In the genomic region with DNA sequence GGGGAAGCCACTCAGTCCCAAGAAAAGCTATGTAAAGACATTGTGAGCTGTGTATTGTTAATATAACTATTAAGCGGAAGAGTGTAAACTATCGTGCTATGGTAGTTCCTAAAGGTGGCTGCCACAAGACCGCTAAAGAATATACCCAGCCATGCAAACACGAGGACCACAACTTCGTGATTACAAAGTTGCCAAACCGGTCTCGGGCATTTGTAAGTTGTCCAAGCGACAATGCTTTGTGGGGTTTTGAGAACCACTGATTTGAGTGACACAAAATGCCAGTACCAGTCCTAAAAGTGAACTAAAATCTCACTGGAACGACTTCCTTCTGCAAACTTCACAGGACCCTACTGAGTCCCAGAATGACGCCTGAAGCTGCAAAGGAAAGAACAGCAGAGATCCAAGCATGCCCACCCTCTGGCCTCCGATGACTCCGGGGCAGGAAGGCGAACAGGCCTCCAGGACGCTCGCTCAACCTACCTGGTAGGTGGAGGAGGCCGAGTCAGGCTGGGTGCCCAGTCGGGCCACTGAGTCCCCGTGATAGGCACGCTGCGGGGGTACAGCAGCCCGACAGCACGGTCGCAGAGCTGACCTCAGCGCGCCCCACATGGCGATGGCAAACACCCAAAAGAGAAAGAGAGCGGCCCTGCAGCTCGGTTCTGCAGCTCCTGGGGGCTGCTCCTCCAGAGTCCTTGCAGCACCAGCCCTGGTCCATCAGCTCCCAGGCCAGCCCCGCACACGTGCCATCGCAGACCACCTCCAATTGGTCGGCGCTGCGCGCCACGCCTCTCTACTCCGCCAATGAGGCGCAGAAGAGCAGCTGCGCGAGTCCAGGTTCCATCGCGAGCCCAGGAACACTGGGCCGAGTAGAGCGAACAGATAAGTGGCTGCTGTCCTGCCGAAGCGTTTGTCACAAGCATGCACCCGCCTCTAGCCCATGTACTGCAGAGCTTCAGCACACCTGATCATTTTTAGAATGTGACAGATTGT, we compare ENCODE assay signal across 8 mouse cellular contexts. TPM values are rescaled to one million over a fixed set of nuclear protein-coding genes. Genes with fewer than 3 reads are reported as not detected.
DNase-seq lines count a peak whose midpoint lies in the region; ATAC-seq and TF ChIP-seq lines count a peak whose summit lies in the region.

TSS of gene Mccc2 (minus strand) at position 734 of the 990 bp plus-strand sequence.

- peaks cover 19% of the 10 kb centered on the region for H3K4me1 ChIP-seq in E14TG2a.4 (replicated peaks; ENCODE audit: low read depth, low read length)
- H3K4me1 ChIP-seq in forebrain, embryonic 12.5 days = peaks cover 19% of the 10 kb centered on the region
- peaks cover 6% of the 10 kb centered on the region; the same call in 1 of the 2 replicates for H3K4me1 ChIP-seq in heart, postnatal 0 days (ENCODE audit: control insufficient read depth, insufficient read depth)
- H3K4me1 ChIP-seq in liver, embryonic 16.5 days (ENCODE audit: control insufficient read depth, low read depth, low read length) = peaks cover 17% of the 10 kb centered on the region
- peaks cover 22% of the 10 kb centered on the region for H3K4me1 ChIP-seq in neural tube, embryonic 13.5 days (replicated peaks)
- H3K4me1 ChIP-seq in testis, adult 2 months (ENCODE audit: control insufficient read depth, insufficient read depth, low read length) = peaks cover 5% of the 10 kb centered on the region

- peaks cover 6% of the 10 kb centered on the region for H3K36me3 ChIP-seq in E14TG2a.4 (ENCODE audit: insufficient read depth, low read length)
- H3K36me3 ChIP-seq in forebrain, embryonic 12.5 days (replicated peaks) = peaks cover 5% of the 10 kb centered on the region; the same call in 1 of the 2 replicates
- peaks cover 6% of the 10 kb centered on the region for H3K36me3 ChIP-seq in heart, postnatal 0 days (replicated peaks; ENCODE audit: control insufficient read depth, insufficient read depth, low read length)
- no peaks in the 10 kb centered on the region; the same call in 1 of the 2 replicates for H3K36me3 ChIP-seq in liver, embryonic 16.5 days (ENCODE audit: control insufficient read depth, insufficient read depth)
- H3K36me3 ChIP-seq in neural tube, embryonic 13.5 days = peaks cover 5% of the 10 kb centered on the region
- H3K36me3 ChIP-seq in testis, adult 2 months (ENCODE audit: control insufficient read depth, insufficient read depth, low read length) = no peaks in the 10 kb centered on the region

- TF ChIP-seq POLR2A in testis, adult 2 months (IDR thresholded peaks at IDR 0.05; ENCODE audit: control insufficient read depth, low read depth, low read length) = peak; percentile 70

- peak within 1 kb of the TSS; percentile 85 for H3K9ac ChIP-seq in forebrain, embryonic 12.5 days
- H3K9ac ChIP-seq in heart, postnatal 0 days (replicated peaks; ENCODE audit: low read depth, low read length) = peak within 1 kb of the TSS; percentile 66
- peak within 1 kb of the TSS; percentile 71 for H3K9ac ChIP-seq in liver, embryonic 16.5 days (ENCODE audit: low read depth, low read length)
- H3K9ac ChIP-seq in neural tube, embryonic 13.5 days = peak within 1 kb of the TSS; percentile 89

- no peaks in the 10 kb centered on the region for H3K9me3 ChIP-seq in E14TG2a.4 (ENCODE audit: low read length)
- no peaks in the 10 kb centered on the region for H3K9me3 ChIP-seq in forebrain, embryonic 12.5 days
- no peaks in the 10 kb centered on the region for H3K9me3 ChIP-seq in heart, postnatal 0 days (replicated peaks; ENCODE audit: control insufficient read depth, low read length)
- H3K9me3 ChIP-seq in liver, embryonic 16.5 days (replicated peaks; ENCODE audit: control insufficient read depth, low read length) = no peaks in the 10 kb centered on the region
- no peaks in the 10 kb centered on the region for H3K9me3 ChIP-seq in neural tube, embryonic 13.5 days

- ATAC-seq in forebrain, embryonic 12.5 days (ENCODE audit: low FRiP score) = peak; percentile 100
- peak; percentile 100 for ATAC-seq in heart, postnatal 0 days (ENCODE audit: insufficient read depth, low read depth)
- ATAC-seq in liver, embryonic 16.5 days (ENCODE audit: low read depth) = peak; percentile 100
- peak; percentile 100 for ATAC-seq in neural tube, embryonic 13.5 days (ENCODE audit: low read depth)

- no peaks in the 10 kb centered on the region for H3K27me3 ChIP-seq in E14TG2a.4 (ENCODE audit: insufficient read depth, low read length)
- no peaks in the 10 kb centered on the region for H3K27me3 ChIP-seq in forebrain, embryonic 12.5 days
- no peaks in the 10 kb centered on the region for H3K27me3 ChIP-seq in heart, postnatal 0 days (ENCODE audit: control insufficient read depth, insufficient read depth, low read length)
- no peaks in the 10 kb centered on the region for H3K27me3 ChIP-seq in liver, embryonic 16.5 days (ENCODE audit: control insufficient read depth, insufficient read depth, low read depth, low read length)
- H3K27me3 ChIP-seq in neural tube, embryonic 13.5 days = no peaks in the 10 kb centered on the region
- no peaks in the 10 kb centered on the region for H3K27me3 ChIP-seq in testis, adult 2 months (ENCODE audit: control insufficient read depth, insufficient read depth, low read length)

- peak within 1 kb of the TSS; percentile 91 for H3K4me3 ChIP-seq in E14TG2a.4 (replicated peaks; ENCODE audit: low read length)
- H3K4me3 ChIP-seq in forebrain, embryonic 12.5 days (replicated peaks) = peak within 1 kb of the TSS; percentile 72
- H3K4me3 ChIP-seq in heart, postnatal 0 days (ENCODE audit: low read depth, low read length) = peak within 1 kb of the TSS; percentile 69
- H3K4me3 ChIP-seq in liver, embryonic 16.5 days (ENCODE audit: low read depth, low read length) = peak within 1 kb of the TSS; percentile 73
- peak within 1 kb of the TSS; percentile 71 for H3K4me3 ChIP-seq in neural tube, embryonic 13.5 days
- peak within 1 kb of the TSS; percentile 84 for H3K4me3 ChIP-seq in testis, adult 2 months (ENCODE audit: control insufficient read depth, low read depth, low read length)

- WGBS in forebrain, embryonic 12.5 days = 5% methylated on average over 47 of the region's 47 CpGs
- 4% methylated on average over 47 of the region's 47 CpGs for WGBS in heart, postnatal 0 days
- WGBS in liver, embryonic 16.5 days (ENCODE audit: insufficient replicate concordance) = 3% methylated on average over 45 of the region's 47 CpGs
- 6% methylated on average over 47 of the region's 47 CpGs for WGBS in neural tube, embryonic 13.5 days

- TF ChIP-seq CTCF in E14TG2a.4 (conservative IDR thresholded peaks at IDR 0.05; ENCODE audit: low read length) = no peak
- TF ChIP-seq CTCF in heart, postnatal 0 days (IDR thresholded peaks at IDR 0.05; ENCODE audit: low read depth) = no peak
- TF ChIP-seq CTCF in testis, adult 2 months (IDR thresholded peaks at IDR 0.05; ENCODE audit: control insufficient read depth, insufficient read depth, insufficient replicate concordance, low read depth, low read length) = no peak

- peak within 1 kb of the TSS; percentile 88 for H3K4me2 ChIP-seq in forebrain, embryonic 12.5 days
- H3K4me2 ChIP-seq in heart, postnatal 0 days (ENCODE audit: low read depth, low read length) = peak within 1 kb of the TSS; percentile 87
- H3K4me2 ChIP-seq in liver, embryonic 16.5 days (ENCODE audit: low read depth, low read length) = peak within 1 kb of the TSS; percentile 88
- H3K4me2 ChIP-seq in neural tube, embryonic 13.5 days = peak within 1 kb of the TSS; percentile 83

- H3K27ac ChIP-seq in forebrain, embryonic 12.5 days = peak within 1 kb of the TSS; percentile 56; the same call in 1 of the 2 replicates
- peak within 1 kb of the TSS; percentile 75 for H3K27ac ChIP-seq in heart, postnatal 0 days (ENCODE audit: low read depth)
- peak within 1 kb of the TSS; percentile 29 for H3K27ac ChIP-seq in liver, embryonic 16.5 days (ENCODE audit: low read length)
- H3K27ac ChIP-seq in neural tube, embryonic 13.5 days (replicated peaks) = peak within 1 kb of the TSS; percentile 69
- peak within 1 kb of the TSS; percentile 44 for H3K27ac ChIP-seq in testis, adult 2 months (ENCODE audit: control insufficient read depth, insufficient read depth, low read depth, low read length)

- no peak for TF ChIP-seq EP300 in heart, postnatal 0 days (IDR thresholded peaks at IDR 0.05; ENCODE audit: low read depth)

- peak; percentile 85 for DNase-seq in c-Kit-positive CD71-positive TER-119-positive erythroid progenitor cells, embryonic 14.5 days (ENCODE audit: low spot score)
- DNase-seq in heart, postnatal 0 days (ENCODE audit: low spot score) = peak; percentile 95
- peak; percentile 89 to 94 for DNase-seq in kidney, postnatal 4 days

RNA-seq across cellular contexts. Expression of gene Mccc2, which starts in this region (rescaled TPM):
- 36.6 and 39.8 TPM in 2 replicates for polyA plus RNA-seq in forebrain, embryonic 12.5 days (2016; fragmentation: Nextera tagmentation; extraction: Ambion mirVana)
- 30.1 and 32.4 TPM in 2 replicates for total RNA-seq in heart, postnatal 0 days (2014; rRNA removed; ENCODE audit: low replicate concordance)
- 30.1 and 31.2 TPM in 2 replicates for polyA plus RNA-seq in heart, postnatal 0 days (2015; fragmentation: Nextera tagmentation; extraction: Ambion mirVana)
- polyA plus RNA-seq in liver, embryonic 16.5 days (2015; fragmentation: Nextera tagmentation; extraction: Ambion mirVana) = 21.6 and 22.8 TPM in 2 replicates
- polyA plus RNA-seq in neural tube, embryonic 13.5 days (2015; fragmentation: Nextera tagmentation; extraction: Ambion mirVana) = 33.1 and 34.9 TPM in 2 replicates
- polyA plus RNA-seq in testis, adult 2 months (2012; rRNA removed) = 12.3 and 13.4 TPM in 2 replicates

Comparison
In these comparisons a context has a peak if more than half of its experiments do, and no peak if none do; other contexts are left out.
1. Peak in every context shown above with its lines: DNase-seq, ATAC-seq, H3K4me3 ChIP-seq and H3K27ac ChIP-seq.